Mouse (Mus musculus) myocyte (in vitro differentiated cells): ENCODE data around the gene 9830107B12Rik.

ENCODE experiments used
- CEBPB ChIP-seq: IDR thresholded peaks from 2 replicates; pipeline ENCODE4 v1.6.1; 2011; ENCODE audit warnings: mild to moderate bottlenecking, moderate library complexity; ENCODE audit not compliant: poor library complexity, insufficient read depth, severe bottlenecking
- E2F4 ChIP-seq: IDR thresholded peaks from one replicate; pipeline ENCODE4 v1.6.1; 2011; ENCODE audit warnings: mild to moderate bottlenecking, control low read depth, moderate library complexity; ENCODE audit not compliant: insufficient read depth
- MAX ChIP-seq: IDR thresholded peaks from one replicate; pipeline ENCODE4 v1.6.1; 2011; ENCODE audit warnings: low read depth, mild to moderate bottlenecking, control low read depth
- MYOD1 ChIP-seq, 3 experiments: IDR thresholded peaks; one replicate each; pipeline ENCODE4 v1.6.1; 2011; ENCODE audit warnings: control low read depth in 2 of 3, low read depth in 2 of 3, mild to moderate bottlenecking in 2 of 3, moderate library complexity in 1 of 3; ENCODE audit not compliant: insufficient read length in 2 of 3, control insufficient read depth in 1 of 3
- MYOG ChIP-seq, 3 experiments: IDR thresholded peaks; one replicate each; pipeline ENCODE4 v1.6.1; 2011; ENCODE audit warnings: control low read depth in 2 of 3, low read depth in 2 of 3, mild to moderate bottlenecking in 2 of 3; ENCODE audit not compliant: insufficient read length in 2 of 3, control insufficient read depth in 1 of 3, insufficient read depth in 1 of 3
- POLR2A ChIP-seq: IDR thresholded peaks from one replicate; pipeline ENCODE4 v1.6.1; 2011; ENCODE audit warnings: low read depth, mild to moderate bottlenecking, control low read depth, moderate library complexity; ENCODE audit not compliant: insufficient read length
- POLR2AphosphoS2 ChIP-seq: IDR thresholded peaks from one replicate; pipeline ENCODE4 v1.6.1; 2011; ENCODE audit warnings: low read depth, control low read depth; ENCODE audit not compliant: insufficient read length
- REST ChIP-seq: IDR thresholded peaks from one replicate; pipeline ENCODE4 v1.6.1; 2011; ENCODE audit warnings: mild to moderate bottlenecking, control low read depth, moderate library complexity; ENCODE audit not compliant: insufficient read depth, insufficient read length
- SRF ChIP-seq: IDR thresholded peaks from one replicate; pipeline ENCODE4 v1.6.1; 2011; ENCODE audit warnings: low read depth; ENCODE audit not compliant: control insufficient read depth, insufficient read length
- TCF12 ChIP-seq: IDR thresholded peaks from one replicate; pipeline ENCODE4 v1.6.1; 2011; ENCODE audit warnings: mild to moderate bottlenecking, control low read depth; ENCODE audit not compliant: poor library complexity, insufficient read depth, severe bottlenecking
- TCF3 ChIP-seq: IDR thresholded peaks from one replicate; pipeline ENCODE4 v1.6.1; 2011; ENCODE audit warnings: low read depth, control low read depth; ENCODE audit not compliant: insufficient read length
- USF1 ChIP-seq: IDR thresholded peaks from one replicate; pipeline ENCODE4 v1.6.1; 2011; ENCODE audit warnings: low read depth, mild to moderate bottlenecking, control low read depth, moderate library complexity

DNA sequence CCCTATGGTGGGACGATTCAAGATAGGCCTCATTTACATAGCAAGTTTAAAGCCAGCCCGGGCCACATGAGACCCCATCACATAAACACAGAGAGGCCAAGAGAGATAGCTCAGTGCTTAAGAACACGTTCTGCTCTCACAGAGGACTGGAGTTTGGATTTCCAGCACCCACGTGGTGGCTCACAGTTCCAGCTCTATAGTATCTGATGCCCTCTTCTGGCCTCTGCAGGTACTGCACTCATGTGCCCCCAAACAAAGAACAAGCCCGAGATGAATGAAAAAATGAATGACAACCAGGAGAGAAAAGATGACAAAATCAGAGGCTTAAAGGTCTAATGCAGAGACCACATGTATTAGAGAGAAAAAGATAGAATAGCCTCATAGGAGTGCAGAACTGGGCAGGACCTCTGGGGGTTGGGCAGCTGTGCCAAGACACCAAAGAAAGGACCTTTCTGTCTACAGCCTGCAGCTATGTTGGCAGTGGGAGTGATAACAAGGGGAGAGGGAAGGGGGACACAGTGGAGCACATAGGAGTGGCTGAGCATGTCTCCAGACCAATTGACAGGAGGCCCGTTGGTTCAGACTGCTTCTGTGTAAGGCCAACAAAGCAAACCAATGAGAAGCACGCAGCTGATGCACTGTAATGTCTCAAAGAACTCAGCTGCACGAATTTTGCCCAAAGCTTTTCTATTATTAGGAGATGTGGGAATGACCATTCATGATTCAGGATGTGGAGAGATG lies 35.4 kb downstream of the 9830107B12Rik start:
- no peak for TF ChIP-seq USF1
- no peak for TF ChIP-seq POLR2A
- TF ChIP-seq TCF12: no peak
- TF ChIP-seq MYOG (IDR thresholded peaks at IDR 0.05; ENCODE audit: control insufficient read depth in 1 of 3, insufficient read depth in 1 of 3, insufficient read length in 2 of 3, low read depth in 2 of 3): no peak
- no peak for TF ChIP-seq SRF
- TF ChIP-seq E2F4: no peak
- TF ChIP-seq CEBPB: no peak
- TF ChIP-seq MAX: no peak
- no peak for TF ChIP-seq POLR2AphosphoS2
- no peak for TF ChIP-seq MYOD1 (IDR thresholded peaks at IDR 0.05; ENCODE audit: control insufficient read depth in 1 of 3, insufficient read length in 2 of 3, low read depth in 2 of 3)
- no peak for TF ChIP-seq TCF3
- no peak for TF ChIP-seq REST
